Mouse (Mus musculus): ENCODE measurements around the gene AI597479.
A peak's percentile ranks its signal among the peaks of the same experiment; 100 is the strongest.
"Not testable (repeated sequence)": the region's sequence is repeated elsewhere in the genome, so short reads cannot be mapped to it uniquely, and the experiment has no call there.

AI597479 gene

DNA sequence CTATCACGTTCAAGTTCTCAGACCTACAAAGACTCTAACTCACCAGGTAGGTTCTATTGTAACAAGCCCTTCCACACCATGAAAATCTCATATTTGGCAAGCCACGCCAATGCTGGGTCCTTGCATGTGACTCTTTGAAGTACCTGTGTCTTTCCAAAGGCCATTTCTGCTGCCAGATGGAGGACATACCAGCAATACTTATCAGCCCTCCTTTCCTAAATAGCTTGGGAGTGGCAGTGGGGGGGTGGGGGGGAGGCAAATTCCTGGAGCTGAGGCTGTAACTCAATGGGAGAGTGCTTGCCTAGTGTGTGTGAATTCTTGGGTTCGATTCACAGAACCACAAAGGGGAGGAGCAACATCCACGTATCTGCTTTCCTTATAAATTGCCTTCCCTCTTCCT lies 26.2 kb downstream of the AI597479 start:
- no peak for DNase-seq (ENCODE audit: low read depth, low spot score)

DNA sequence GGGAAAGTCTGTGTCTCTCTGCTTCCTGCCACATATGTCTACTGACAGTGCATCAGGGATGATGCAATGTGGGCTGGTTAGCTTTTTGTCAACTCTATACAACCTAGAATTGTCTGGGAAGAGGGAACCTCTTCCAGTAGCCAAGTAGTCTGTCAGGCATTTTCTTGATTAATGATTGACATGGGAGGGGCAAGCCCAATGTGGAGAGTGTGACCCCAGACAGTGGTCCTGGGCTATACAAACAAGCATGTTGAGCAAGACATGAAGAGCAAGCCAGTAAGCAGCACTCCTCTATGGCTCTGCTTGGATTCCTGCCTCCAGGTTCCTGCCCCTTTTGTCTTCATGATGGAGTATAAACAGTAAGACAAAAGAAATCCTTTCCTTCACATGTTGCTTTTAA lies 28.7 kb downstream of the AI597479 start:
- no peak for DNase-seq (ENCODE audit: low read depth, low spot score)

DNA sequence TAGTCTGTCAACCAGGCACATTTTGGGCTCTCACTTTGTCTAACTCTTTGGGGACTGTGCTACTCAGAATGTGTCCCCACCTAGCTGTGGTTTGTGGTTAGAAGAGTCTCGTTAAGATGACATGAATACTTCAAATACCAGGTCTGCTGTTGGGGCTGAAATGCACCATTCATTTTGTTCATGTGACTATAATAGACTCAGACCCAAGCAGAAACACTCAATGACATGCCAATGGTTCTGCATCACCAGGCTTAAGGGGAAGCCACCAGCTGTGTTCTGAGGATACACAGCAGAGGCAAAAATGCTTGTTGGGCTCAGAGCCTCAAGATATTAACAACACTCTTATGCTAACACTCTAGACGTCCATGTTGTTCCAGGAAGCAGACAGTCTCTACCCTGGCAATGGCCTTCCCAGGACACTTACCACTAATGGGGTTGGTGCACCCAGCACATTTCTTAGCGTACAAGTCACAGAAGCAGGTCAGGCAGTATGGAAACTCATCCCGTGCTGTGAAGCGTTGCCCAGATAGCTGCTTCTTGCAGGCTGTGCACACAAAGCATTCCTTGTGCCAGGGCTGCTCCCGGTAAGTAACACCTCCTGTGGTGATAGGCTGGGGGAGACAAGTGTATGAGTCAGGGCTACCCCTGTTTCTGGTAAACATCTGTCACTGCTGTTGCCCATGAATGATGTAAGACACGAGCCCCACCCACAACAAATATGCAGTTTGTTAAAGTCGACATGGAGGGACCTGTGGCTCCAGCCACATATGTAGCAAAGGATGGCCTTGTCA lies 29.5 kb downstream of the AI597479 start:
- DNase-seq (ENCODE audit: low read depth, low spot score), result no peak

DNA sequence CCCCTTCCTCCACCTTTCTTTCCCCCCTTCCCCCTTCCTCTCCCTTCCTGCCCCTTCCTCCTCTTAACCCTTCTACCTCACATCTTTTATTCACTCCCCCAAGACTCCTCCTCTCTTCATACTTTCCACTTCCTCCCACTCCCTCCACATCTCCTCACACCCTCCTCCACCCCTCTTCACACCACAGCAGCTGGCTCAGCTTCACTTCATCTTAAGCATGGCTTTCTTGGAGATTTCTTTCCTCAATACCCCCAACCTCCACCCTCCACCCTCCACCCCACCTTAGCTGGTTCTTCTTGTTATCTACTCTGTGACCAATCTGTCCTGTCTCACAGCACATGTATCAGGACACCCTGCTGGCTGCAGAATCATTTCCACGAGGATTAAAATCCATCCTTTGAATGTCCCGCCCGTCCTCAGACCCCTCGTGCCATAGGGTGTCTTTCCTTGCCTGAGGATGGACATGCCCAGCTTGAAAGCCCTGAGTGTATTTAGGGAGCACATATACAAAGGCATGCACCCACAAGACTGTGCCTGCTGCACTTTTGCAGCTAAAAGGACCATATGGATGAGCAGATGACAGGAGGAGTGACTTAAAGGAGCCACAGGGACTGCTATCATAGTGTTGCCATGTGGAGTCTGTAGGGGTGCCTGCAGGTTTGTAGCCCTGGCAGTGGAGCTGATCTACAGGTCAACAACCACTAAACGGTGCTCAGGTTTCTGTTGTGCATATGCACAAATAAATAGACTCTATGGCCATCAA lies 31.9 kb downstream of the AI597479 start:
- no peak for DNase-seq (ENCODE audit: low read depth, low spot score)

DNA sequence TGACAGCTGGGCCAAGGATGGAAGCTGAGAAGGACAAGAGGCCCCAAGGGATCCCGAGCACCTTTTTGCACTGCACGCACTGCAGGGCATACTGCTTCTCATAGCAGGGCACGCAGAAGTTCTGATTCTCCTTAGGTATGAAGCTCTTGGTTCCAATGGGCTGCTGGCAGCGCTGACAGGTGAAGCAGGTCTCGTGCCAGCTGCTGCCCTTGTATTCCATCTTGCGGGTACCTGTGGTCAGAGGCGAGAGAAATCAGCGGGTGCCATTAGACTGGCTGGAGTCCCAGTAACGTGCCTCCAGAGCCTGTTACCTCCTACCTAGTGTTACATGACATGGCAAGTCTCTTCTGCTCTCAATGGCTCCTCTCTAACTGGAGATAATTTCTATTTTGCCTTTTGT lies 33.1 kb downstream of the AI597479 start:
- no peak for DNase-seq (ENCODE audit: low read depth, low spot score)

DNA sequence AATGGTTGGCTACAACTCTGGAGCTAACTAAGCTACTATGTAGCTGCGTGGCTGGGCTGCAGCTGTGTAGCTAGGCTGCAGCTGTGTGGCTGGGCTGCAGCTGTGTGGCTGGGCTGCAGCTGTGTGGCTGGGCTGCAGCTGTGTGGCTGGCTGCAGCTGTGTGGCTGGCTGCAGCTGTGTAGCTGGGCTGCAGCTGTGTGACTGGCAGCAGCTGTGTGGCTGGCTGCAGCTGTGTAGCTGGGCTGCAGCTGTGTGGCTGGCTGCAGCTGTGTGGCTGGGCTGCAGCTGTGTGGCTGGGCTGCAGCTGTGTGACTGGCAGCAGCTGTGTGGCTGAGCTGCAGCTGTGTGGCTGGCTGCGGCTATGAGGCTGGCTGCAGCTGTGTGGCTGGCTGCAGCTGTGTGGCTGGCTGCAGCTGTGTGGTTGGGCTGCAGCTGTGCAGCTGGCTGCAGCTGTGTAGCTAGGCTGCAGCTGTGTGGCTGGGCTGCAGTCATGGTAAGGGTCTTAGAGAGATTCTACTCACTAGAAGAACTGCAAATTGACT lies 38.0 kb downstream of the AI597479 start:
- not testable (repeated sequence) for DNase-seq (ENCODE audit: low read depth, low spot score)

DNA sequence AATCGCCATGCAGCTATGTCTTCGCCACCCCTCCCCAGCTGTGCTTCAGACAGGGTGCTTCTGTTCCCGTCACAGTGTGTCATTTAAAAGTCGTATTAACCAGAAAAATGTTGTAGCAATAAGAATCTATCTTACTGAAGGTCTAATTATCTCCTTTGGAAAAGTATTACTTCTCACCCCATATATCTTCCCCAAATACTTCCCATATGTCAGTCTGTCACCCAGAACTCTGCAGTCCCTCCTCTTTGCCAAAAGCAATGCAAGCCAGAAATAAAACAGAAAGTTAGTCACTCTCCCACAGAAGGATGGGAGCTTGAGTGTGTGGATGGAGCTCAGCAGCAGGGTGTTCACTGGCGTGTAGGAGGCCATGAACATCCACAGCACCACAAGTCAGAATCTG lies 38.8 kb downstream of the AI597479 start:
- DNase-seq (ENCODE audit: low read depth, low spot score), result peak; percentile 49

DNA sequence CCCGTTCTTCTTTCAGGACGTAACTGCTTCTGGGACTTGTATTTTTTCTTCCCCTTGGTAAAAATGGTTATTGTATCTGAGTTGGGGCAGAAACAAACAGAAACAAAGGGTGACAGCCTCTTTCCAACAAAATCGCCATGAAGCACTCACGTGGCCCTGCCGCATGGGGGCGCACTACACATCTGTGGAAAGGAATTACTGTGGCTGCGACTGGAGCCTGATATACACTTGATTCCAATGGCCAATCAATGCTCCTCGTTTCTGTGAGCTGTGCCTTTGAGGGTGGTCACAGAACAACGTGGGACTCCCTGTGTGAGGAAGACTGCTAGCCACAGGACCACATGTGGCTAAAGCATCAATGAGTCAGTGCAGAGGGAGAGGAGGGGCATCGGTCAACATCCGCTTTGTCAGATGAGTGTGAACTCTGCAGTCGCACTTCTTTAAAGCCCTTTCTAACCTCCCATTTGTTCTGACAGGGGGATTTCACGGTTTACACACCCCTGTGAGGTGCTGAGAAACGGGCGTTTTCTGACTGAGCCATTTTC lies 39.8 kb downstream of the AI597479 start:
- DNase-seq (ENCODE audit: low read depth, low spot score), result no peak

DNA sequence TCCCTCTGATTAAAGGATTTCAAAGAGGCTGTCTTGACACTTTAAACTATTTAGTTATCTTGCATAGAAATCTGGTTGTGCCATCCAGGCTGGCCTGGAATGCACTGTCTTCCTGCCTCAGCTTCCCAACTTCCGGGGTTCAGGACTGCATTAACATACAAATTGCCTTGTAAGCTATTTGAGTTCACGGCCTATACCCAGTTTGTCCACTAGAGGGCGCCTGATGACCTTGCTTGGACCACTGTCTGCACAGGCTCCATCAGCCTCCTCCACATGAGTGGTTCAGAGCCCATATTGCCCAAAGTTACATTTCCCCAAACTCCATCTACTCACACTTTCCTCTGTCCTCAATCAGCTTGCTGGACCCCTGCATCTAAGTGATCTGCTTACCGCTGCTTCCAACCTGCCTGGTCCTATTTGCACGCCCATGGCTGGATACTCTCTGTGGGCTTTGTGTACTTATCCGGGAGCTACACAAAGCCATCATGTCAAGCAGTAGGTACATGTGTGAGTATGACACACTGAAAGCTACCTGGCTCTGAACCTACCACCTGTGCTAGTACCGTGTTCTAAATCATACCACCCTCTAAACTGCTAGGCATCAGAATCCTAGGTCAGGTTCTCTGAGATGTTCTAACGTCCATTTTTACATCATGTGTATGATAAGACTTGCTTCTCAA lies 41.2 kb downstream of the AI597479 start:
- DNase-seq (ENCODE audit: low read depth, low spot score), result peak; percentile 58

DNA sequence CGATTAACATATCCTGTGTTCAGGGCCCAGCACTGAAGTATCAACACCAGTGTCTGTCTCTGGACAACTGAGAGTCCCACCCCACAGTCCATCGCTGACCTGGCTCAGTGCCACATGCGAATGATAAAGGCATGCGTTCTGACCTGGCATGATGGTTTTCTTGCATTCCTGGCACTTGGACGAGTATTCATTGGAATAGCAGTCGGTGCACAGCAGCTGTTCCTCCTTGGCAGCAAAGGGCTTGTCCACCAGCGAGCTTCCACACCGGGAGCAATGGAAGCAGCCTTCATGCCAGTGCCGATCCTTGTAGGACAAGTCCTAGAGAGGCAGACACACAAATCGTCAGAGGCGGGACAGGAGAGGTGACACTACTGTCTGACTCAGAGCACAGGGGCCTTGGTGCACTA lies 43.0 kb downstream of the AI597479 start:
- no peak for DNase-seq (ENCODE audit: low read depth, low spot score)

DNA sequence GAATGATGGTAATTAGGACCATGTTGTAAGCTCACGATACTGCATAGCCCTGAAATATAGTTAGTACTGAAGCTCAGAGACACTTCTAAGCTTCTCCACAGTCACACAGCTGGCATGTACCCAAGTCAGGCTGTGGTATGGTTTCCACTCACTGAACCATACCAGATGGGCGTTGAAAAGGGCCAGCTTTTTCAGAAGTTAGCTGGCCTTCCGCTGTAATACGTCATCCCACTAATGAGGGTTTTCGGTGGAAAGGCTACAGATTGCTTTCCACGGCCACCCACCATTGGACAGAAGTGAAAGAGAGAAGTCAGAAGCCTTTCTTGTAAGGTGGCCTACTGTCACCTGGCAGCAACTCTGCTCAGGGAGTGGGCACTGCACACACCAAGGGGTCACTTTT lies 44.3 kb downstream of the AI597479 start:
- DNase-seq (ENCODE audit: low read depth, low spot score), result no peak

DNA sequence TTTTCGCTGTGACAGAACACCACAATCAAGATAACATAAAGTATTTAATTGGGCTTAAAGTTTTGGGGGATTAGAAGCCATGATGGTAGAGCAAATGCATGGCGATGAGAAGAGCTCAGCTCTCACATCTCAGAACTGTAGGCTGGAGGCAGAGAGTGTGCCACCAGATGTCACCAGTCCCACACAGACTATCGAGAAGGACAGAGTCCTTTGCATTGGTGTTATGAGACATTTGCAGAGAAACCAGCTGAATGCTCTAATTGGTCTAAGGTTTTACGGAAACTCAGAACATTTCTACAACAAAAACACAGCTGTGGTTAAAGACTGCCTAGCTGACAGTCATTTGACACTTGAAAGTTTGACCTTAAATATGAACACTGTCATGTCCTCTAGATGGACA lies 44.8 kb downstream of the AI597479 start:
- DNase-seq (ENCODE audit: low read depth, low spot score), result no peak

DNA sequence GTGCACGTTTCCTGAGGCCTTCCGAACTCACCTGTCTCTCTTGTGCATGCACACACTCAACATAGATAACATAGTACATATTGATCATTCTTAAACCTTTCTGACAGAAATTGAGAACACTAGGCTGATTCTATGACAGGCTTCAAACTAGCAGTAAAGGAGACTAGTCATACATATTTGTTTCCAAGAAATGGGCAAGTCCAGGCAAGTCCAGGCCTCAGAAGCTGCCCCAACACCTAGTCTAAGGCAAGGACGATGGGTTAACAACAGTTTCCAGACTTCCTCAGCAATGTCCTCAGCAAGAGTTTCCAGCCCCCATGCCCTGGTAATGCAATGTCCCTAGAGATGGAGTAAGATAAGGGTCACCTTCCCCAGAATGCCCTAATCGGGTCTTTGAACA lies 45.3 kb downstream of the AI597479 start:
- DNase-seq (ENCODE audit: low read depth, low spot score), result no peak

DNA sequence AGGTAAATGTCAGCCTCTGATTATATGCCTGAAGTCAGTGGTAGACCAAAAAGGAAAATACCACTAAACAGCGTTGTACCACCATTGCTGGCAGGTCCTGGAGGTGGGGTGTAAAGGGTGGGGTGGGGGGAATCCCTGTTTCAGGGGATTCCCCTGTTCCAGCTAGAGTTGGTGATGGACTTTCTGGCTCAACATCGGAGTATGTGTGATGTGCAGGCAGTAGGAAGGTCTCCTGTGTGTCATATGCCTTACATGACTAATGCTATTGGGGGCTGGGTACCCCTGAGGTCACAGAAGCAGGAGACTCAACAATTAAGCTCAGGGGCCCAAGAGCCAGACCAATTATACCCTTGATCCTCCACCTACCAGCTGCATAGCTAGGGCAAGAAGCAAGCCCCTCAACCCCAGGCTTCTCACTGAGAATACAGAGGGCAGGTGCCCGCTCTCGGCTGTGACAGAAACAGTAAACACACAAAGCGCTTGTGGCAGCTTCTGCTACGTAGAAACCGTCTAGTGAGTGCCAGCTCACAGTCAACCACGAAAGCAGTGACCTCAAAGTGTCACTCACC lies 45.9 kb downstream of the AI597479 start:
- no peak for DNase-seq (ENCODE audit: low read depth, low spot score)

DNA sequence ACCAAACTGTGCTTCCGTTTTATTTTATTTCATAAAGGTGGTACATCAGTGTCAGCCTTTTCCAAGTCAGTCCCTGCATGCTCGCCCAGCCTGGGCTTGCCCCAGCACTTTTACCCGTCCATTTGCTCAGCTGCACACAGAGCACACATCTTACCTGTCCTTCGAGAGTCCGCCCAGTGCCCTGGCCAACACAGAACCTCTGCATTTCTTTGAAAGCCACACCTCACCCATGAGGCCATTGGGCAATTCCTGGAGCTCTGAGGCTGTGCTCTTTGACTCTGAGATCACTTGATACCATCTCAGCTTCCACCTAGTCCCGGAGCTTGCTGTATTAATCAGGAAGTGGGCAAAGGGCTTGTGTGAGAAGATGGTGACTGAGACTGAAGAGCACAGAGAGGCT lies 46.9 kb downstream of the AI597479 start:
- DNase-seq (ENCODE audit: low read depth, low spot score), result no peak

DNA sequence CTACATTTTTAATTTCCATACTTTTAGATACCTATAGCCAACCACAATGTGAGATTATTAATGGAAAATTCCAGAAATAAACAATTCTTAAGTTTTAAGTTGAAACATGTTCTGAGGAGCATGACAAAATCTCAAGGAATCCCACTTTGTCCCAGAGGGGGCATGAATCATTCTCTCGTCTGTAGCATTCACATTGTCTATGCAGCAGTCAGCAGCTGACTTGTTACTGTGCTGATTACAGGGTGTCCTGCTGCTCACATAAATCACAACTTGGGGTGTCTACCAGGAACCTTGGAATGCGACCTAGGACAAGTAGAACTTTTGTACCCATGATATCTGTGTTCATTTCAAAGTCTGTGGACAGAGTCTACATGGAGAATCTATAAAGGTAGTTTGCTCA lies 49.0 kb downstream of the AI597479 start:
- DNase-seq (ENCODE audit: low read depth, low spot score), result no peak

DNA sequence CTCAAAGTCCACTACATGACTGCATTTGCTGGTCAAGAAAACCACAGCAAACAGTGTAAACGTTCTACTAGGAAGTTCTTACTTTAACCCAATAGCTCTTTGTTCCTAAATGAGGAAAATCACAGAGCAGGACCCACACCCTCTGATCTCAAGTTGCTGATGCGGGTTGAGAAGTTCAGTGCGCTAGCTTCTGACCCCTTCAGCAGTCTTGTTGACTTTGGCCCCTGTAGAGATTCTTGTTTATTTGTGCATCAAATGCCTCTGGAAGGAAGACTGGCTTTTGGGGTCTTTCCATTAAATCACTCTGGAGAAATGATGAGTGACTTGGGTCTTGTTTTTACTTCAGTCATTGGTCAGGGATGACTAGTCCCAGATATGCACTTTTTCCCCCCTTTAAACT lies 51.7 kb downstream of the AI597479 start:
- no peak for DNase-seq (ENCODE audit: low read depth, low spot score)

DNA sequence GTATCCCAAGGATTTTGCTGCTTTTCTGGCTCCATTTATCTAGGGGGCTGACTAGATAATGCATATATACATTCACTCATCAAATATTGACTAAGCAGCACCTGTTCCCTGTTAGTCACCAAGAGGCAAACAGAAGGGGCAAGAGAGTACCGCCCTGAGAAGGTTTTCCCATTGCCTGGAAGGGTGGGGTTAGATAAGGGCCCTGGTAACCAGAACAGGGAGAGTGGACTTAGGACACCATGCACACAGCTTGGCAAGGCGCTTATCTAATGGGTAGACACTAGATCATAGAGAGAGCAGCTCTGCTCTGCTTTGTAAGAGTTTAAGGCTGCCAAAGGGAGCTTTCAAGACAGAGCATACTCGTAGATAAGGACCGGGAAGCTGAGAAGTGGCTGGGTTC lies 54.1 kb downstream of the AI597479 start:
- no peak for DNase-seq (ENCODE audit: low read depth, low spot score)

DNA sequence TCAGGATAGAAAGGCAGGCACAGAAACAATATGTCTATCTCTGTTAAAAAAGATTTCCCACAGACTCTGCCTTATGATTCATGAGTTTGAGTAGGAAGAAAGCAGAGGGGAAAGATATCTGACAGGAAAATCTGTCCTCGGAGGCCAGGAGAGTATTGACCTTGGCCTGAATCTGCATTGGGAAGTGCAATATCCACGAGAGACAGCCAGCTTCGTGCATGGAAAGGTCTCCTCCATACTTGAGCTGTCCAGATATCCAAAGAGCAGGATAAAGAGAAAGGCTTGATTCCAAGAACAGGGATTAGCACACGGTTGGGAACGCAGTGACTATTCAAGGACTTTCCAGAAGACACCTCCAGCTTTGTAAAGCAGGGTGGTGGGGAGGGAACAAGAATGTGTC lies 55.0 kb downstream of the AI597479 start:
- no peak for DNase-seq (ENCODE audit: low read depth, low spot score)

DNA sequence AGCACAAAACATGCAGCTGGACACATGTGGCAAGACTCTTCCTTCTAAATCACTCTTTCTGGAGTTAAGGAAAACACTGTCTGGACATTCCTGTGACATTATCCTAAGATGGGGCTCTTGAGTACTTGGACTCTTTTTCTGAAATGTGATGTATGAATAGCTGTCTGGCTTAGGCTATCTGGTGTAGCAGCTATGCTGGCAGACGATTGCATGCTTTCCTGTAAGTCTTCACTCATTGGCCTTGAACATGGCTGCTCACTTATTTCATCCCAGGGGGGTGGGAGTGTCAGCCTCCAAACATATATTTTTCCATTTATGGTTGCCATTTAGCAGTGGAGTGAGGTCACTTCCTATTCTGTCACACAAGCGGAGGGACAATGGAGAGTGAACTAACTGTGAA lies 56.0 kb downstream of the AI597479 start:
- no peak for DNase-seq (ENCODE audit: low read depth, low spot score)

DNA sequence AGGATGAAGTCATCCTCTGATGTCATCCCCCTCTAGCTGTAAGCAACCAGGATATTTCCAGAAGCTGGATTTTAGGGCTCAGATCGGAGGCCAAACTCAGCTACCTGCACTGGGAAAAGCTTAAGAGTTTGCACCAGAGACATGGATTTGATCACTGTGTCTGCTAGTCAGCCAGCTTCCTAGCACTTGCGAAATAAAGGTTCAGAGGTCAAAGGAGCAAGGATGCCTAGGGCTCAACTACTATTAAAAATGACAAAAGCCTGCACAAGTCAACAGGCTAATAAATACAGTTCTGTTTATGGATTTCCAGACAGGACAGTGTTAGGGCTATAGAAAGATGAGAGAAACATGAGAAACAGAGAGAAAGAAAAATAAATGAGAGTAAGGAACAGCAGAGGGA lies 59.4 kb downstream of the AI597479 start:
- no peak for DNase-seq (ENCODE audit: low read depth, low spot score)

DNA sequence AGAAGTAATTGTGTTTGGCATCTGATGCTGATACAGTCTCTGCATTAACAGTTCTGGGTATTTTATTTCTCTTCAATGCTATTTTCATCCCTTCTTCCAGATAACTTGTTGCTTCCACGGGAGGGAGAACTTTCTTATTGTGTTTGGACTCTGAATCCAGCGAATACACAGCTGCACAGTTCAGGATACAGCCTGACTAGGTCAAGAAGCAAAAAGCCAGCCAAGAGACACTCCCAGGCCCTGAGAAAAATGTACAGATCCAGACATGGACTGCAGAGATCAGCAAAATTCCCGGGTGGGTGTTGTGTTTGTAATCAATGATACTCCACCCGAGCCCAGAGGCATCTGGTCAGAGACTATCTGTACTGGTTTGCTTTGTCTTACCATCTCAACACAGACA lies 60.9 kb downstream of the AI597479 start:
- DNase-seq (ENCODE audit: low read depth, low spot score), result no peak
